Mouse (Mus musculus) urinary bladder, postnatal 14 days (tissue): Measurements from ENCODE around the gene Gna13.
A peak's percentile ranks its signal among the peaks of the same experiment; 100 is the strongest.

ENCODE experiments used
- DNase-seq: peaks from one replicate; pipeline ENCODE4 v3.0.0; 2021; ENCODE audit warnings: low spot score

Gna13 gene

DNA sequence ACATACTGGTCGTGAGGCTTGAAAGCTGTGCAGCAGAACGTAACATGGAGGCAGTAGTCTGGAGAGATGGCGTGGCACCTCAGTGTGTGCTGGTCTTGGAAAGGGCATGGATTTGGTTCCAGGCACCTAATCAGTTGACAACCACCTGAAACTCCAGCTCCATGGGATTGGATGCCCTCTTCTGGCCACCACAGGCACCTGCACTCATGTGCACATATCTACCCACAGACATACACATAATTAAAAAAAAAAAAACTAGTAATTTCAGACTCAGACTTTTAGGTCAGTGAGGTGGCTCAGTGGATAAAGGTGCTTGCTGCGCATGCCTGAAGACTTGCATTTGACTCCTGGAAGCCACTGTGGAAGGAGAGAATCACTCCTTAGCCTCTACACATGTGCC lies 59.6 kb downstream of the Gna13 start:
- no peak for DNase-seq

DNA sequence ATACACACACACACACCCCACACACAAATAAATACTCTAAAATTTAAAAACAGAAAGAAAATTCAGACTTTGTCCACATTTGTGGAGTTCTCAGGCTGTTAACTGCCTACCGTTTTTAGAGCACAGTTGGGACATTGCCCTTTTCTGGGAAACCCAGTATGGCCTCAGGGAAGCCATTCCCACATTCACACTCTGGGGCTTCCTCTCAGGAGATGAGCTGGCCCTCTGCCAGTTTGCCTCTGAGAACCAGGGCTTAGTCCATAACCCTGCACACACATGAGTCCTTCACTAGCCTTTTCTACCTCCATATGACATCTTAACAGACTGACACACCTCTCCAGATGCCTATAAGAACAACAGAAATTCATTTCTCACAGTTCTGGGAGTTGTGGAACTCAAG lies 60.7 kb downstream of the Gna13 start:
- no peak for DNase-seq

DNA sequence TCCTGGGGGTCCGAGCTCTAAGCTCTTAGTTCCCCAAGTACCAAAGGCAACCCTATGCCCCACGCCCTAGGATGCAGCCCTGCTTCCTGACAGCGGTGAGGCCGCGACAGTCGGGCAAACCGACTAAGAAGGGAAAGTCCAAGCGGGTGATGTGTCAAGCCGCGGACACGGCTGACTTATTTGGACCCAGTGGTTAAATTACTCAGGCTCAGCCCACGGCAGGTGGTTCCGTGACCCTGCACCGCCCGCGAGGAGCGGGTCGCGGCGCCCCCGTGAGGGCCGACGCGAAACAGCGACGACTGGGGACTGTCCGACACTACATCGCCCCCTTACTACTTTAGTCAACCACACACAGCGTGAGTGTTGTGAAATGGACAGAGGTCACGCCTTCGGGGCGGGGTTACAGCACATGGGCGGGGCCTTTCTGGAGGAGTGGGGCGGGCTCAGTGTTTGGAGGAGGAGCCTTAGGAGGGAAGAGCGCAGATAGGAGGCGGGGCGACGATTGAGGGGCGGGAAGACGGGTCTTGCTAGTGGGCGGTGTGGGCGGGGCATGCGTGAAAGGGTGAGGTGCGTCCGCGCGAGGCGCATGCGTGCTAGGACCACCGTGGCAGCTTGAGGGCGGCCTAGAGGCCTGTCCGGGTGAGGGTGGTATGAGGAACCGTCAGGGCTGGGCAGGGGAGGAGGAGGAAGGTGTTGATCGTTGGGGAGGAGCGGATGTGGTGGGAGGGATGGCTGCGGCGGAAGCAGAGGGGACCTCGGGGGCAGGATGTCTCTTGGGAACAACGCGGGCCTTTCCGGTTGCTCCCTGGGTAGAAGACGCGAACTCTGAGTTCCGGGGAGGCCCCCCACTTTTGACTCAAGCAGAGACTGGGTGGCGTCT lies 63.0 kb downstream of the Gna13 start, which contains the start of gene Amz2:
Gene Amz2 (plus strand): TSS at position 555 of the 880 bp plus-strand sequence.
- peak; percentile 99 for DNase-seq

DNA sequence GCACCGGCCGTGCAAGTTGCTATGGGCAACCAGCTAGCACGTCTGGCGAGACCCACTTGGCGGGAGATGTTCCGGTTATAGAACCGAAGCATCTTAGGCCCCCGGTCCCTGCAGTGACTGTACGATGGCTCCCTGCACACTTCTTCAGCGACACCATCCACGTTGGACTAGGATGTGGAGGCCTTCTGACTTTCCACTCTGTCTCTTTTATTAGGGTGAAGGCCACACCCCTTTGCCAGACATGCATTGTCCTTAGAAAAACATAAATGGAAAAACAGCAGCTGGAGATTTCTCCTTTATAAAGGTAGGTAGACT lies 63.6 kb downstream of the Gna13 start:
- DNase-seq, result no peak

DNA sequence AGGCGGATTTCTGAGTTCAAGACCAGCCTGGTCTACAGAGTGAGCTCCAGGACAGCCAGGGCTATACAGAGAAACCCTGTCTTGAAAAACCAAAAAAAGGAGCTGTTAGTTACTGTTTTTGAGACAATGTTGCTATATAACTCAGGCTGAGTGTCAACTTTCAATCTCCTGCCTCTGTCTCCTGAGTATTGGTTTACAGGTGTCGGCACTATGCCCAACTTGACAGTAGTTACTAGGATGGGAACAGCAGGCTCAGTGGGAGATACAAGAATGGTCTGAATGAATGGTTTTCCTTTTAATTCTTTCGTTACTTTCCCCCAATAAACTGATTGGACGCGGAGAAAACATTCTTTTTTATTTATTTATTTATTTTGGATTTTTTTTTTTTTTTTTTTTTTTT lies 64.7 kb downstream of the Gna13 start:
- no peak for DNase-seq

DNA sequence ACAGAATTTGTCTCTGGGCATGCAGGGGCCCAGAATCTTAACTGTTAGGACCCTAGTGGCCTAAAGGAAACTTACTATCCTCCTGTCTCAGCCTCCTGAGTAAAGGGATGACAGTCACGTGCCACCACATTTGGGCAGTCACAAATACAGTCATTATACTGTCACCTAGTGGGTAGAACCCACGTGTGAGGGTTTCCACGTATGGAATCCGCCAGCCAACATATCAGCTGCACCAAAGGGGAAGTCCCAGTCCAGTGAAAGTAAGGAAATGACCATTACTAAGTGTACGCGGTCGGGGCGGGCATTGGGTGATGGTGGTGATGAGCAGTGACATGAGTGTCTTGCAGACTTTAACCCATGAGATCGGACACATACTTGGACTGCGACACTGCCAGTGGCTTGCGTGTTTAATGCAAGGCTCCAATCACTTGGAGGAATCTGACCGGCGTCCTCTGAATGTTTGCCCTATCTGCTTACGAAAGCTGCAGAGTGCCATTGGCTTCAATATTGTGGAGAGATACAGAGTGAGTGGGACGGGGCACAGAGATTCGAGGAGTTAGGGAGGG lies 71.7 kb downstream of the Gna13 start:
- DNase-seq, result no peak

DNA sequence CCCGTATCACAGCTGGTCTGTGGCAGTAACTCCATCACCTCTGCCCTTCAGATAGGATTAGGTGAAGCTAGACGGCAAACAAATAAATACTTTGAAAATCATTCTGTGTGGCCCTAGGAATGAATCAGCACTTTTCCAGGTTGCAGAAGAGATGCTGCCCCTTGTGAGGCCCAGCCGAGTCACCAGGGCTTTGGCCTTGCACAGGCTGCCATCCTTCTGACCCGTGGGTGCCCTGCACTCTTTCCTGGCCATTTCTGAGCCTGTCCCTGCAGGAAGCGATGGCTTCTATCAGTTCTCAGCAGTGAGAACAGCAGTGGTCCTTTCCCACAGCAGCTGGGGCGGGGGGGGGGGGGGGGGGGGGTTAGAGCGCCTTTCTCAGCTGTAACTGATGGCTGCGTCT lies 74.3 kb downstream of the Gna13 start:
- DNase-seq, result no peak

DNA sequence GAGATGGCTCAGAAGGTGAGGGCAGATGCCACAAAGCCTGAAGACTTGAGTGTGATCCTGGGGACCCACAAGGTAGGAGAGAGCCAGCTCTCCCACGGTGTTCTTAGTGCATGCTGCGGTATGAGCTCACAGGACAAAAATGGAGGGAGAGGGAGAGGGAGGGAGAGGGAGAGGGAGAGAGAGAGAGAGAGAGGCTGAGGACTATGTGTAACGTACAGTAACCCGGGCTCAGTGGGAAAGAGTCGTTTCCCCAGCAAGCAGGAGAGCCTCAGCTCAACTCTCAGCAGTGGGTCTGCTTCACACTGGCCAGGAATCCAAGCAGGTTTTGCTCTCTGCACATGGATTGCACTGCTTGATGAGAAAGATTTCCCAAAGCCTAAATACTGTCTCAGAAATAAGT lies 76.6 kb downstream of the Gna13 start:
- no peak for DNase-seq

DNA sequence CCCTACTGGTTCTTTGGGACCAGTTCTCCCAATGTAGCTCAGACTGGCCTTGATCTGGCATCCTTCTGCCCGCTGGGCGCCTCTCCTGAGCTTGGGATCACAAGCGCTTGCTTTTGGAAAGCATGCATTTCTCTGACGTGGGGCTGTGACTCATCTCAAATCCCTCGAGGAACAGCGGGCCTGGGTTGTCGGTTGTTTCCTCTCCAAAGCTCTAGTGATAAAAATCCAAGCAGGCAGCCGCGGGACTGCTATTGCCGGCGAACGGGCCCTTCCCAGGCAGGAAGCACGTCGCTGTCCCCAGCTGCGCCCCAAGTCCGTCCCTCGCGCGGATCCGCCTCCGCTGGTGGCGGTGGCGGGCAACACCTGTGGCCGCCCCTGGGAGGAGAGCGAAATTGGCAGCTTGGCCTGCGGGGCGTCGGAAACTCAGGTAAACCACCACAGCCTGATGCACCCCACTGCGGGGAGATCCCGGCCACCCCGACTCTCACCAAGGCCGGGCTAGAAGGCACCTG lies 77.3 kb downstream of the Gna13 start:
- peak; percentile 83 for DNase-seq

DNA sequence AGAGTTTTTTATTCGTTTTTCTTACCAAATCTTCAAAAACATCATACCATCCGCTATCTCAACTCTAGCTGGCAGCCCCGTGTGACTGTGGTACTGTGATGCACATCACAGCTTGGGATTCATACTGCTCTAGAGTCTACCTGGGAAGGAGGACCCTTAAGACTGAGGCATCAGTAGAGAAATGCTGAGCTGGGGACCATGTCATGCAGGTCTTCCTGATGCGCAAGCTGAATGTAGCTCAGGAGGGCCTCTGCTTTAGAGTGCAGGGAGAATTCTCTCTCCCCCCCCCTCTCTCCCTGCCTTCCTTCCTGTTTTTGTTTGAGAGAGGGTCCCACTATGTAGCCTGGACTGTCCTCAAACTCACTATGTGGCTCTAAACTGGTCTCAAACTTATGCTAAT lies 78.0 kb downstream of the Gna13 start:
- DNase-seq, result no peak

DNA sequence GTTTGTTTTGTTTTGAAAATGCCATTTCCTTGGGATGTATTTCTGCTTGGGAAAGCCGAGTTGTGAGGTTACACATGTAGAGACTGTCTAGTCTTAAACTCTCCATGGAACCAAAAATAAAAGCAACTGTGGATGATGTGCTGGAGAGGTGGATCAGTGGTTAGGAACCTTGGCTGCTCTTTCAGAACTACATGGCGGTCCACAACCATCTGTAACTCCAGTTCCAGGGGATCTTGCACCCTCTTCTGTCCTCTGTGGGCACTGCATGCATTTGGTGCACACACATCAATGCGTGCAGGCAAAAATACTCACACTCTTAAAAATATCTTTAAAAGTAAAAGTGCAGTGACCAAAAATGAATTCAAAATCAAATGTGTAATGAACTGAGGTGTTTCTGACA lies 78.5 kb downstream of the Gna13 start:
- peak; percentile 36 for DNase-seq

DNA sequence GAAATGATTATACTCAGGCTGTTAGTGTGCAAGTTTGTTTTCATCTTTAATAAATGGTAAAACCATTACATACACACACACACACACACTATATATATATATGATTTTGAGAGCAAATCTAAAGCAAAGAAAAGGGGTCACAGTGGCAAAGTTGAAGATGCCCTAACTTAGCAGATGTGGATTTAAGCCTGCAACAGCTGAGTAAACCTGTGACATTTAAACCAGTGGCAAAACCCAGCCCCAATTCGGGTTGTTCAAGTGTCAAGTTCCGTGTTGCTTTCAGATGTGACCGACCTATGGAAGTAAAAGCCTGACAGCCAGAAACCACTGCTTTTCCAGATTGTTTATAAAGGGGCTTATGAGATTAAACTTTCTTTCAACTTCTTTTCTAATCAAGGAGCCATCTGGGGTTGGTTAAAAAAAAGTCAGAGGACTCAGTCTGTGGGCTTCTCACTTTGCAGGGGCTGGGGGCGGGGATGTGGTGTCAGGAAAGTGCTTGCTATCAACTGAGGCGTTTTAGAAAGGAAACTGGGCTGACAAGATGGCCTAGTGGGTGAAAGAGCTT lies 79.6 kb downstream of the Gna13 start:
- DNase-seq, result no peak

DNA sequence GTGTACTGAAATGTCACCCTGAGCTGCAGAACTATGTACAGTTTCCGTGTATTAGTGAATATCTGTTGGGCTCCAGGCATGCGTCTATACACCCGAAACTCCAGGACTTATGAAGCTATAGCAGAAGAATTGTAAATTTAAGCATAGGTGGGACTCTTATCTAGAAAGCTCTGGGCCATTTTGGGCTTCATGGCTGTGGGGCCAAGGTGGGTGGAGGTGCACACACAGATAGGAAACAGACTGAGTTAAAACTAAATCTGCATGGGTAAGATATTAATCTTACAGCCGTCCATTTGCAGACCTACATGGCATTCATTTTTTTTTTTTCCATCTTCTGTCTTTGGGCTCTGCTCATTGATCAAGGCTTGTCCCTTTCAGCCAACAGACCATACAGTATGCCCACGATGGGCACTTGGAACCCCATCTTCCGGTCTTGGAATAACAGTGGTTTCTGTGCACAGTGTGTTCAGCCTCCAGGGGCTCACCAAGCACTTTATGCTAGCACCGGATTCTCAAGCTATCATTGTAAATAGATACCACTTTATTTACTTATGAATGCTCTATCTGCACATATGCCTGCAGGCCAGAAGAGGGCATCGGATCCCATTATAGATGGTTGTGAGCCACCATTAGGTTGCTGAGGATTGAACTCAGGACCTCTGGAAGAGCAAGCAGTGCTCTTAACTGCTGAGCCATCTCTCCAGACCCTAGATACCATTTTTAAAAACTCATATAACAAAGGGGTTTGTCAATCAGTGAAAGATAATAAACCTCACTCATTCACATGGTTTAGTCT lies 81.0 kb downstream of the Gna13 start:
- DNase-seq, result no peak

DNA sequence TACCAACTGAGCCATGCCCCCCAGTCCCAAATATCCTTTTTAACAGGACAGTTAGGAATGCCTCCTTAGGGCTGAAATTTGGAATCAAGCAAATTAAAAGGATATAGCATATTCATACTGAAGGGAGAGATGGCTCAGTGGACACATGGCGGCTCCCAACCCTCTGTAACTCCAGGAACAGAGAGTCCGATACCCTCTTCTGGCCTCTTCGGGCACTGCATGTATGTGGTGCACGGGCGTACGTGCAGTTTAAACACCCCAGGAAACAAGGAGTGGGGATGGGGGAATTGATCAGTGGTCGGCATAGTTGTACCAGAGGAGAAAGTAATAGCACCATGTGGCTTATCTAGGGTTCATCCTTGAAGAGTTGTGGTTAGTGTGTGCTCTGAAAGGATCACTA lies 82.0 kb downstream of the Gna13 start:
- peak; percentile 25 for DNase-seq

DNA sequence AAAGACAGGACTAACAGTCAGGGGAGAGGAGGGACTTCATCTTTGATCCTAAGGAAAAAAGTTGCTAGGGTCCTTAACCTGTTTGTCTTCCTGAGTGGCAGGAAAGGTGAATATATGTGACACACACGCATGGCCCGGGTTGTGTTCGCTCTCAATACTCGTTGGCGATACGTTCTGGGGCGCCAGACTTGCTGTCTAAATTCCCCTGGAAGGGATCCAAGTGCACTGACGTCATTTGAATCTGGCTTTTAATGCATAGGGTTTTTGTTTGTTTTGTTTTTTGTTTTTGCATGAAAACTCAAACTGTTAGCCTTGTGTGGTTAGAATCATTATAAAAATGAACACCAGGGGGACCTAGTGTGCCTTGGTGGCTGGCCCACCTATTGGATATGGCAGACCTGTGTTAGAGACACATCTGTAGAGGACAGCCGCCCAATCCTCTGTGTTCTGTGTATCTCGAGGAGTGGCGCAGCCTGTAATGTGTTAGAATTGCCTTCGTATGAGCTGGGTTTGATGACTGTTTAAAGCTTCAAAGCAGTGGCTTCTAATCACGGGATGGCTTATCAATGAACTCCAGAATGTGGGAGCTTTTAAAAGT lies 82.9 kb downstream of the Gna13 start:
- DNase-seq, result no peak
